Mouse (Mus musculus): Measurements from ENCODE around the gene Hoxa7.
A peak's percentile ranks its signal among the peaks of the same experiment; 100 is the strongest.

DNA sequence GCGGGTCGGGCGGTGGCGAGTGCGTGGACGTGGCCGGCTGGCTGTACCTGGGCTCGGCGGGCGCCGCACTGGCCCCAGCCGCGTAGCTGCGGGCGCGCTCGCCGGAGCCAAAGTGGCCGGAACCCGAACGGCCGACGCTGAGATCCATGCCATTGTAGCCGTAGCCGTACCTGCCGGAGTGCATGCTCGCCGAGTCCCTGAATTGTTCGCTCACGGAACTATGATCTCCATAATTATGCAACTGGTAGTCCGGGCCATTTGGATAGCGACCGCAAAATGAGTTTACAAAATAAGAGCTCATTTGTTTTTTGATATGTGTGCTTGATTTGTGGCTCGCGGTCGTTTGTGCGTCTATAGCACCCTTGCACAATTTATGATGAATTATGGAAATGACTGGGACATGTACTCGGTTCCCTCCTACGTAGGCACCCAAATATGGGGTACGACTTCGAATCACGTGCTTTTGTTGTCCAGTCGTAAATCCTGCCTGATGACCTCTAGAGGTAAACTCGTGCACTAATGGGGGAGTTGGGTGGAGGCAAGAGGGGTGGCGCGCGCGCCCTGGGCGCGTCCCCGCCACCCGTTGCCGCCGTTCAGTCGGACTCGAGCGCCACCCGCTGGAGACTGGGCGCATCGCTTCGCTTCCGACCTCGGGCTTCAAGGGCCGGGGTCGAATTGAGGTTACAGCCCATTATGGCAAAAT lies 17.5 kb downstream of the Hoxa7 start, which contains the start of gene Hoxa5:
- TF ChIP-seq CTCF (IDR thresholded peaks at IDR 0.05; ENCODE audit: borderline replicate concordance, extremely low read depth, insufficient read depth, insufficient read length) (peak; percentile 71), POLR2A (IDR thresholded peaks at IDR 0.05; ENCODE audit: borderline replicate concordance, extremely low read depth, insufficient read depth, insufficient read length, poor library complexity, severe bottlenecking) (no peak)
